Mouse (Mus musculus) E14TG2a.4 (cell line): ENCODE data around the gene C1qtnf12.
A peak's percentile ranks its signal among the peaks of the same experiment; 100 is the strongest.

Experiments used
- H3K27me3 ChIP-seq: 2 replicates; pipeline ENCODE4 v1.6.1; 2014; ENCODE audit warnings: low read length, control low read depth; ENCODE audit not compliant: insufficient read depth
- H3K36me3 ChIP-seq: 2 replicates; pipeline ENCODE4 v1.6.1; 2014; ENCODE audit warnings: low read length, control low read depth; ENCODE audit not compliant: insufficient read depth
- H3K4me1 ChIP-seq: replicated peaks from 2 replicates; pipeline ENCODE4 v1.6.1; 2014; ENCODE audit warnings: low read depth, low read length, control low read depth
- H3K4me3 ChIP-seq: replicated peaks from 2 replicates; pipeline ENCODE4 v1.5.1; 2014; ENCODE audit warnings: mild to moderate bottlenecking, low read length
- H3K9me3 ChIP-seq: 2 replicates; pipeline ENCODE4 v1.6.1; 2014; ENCODE audit warnings: low read length, control low read depth
- CTCF ChIP-seq: conservative IDR thresholded peaks from 2 replicates; pipeline ENCODE4 v1.5.1; 2014; ENCODE audit warnings: low read length
- NANOG ChIP-seq: IDR thresholded peaks from 2 replicates; pipeline ENCODE4 v1.6.1; 2014; ENCODE audit warnings: borderline replicate concordance, low read length, mixed read lengths
- POU5F1 ChIP-seq: IDR thresholded peaks from 2 replicates; pipeline ENCODE4 v1.6.1; 2014; ENCODE audit warnings: low read length, borderline replicate concordance

Gene C1qtnf12

DNA sequence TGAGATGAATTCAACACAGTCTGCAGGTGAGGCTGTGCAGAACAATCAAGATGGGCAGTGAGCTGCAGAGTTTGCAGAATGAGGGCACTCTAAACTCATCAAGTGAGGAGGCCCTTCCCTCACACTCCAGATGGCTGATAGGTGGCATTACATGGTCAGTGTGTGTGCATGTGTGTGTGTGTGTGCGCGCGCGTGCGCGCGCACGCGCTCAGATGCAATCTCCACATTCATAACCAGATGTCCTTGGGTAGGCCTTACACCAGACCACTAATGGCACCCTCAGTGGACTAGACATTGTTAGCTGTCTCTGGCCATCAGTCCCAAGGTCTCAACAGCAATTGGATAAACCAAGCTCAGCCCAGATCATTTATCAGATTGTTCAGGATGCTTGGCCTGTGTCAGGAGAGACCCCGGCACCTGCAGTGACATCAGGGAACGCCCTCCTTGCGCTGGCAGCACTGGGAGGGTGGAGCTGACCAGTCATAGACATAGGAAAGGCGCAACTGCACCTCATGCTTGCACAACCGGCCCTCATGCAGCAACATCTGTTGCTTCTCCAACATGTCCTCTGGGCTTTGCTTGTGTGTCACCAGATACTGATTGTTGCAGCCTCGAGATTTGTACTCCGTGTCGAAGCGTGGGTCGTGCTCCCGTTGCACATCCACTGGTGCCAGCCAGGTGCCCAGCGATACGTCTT, 29.2 kb downstream of the C1qtnf12 start:
- peaks cover 43% of the 10 kb centered on the region for H3K36me3 ChIP-seq
- H3K4me1 ChIP-seq = peaks cover 49% of the 10 kb centered on the region
- TF ChIP-seq CTCF = no peak
- peak overlapping the region; percentile 97 for H3K4me3 ChIP-seq
- no peaks in the 10 kb centered on the region for H3K27me3 ChIP-seq
- no peaks in the 10 kb centered on the region for H3K9me3 ChIP-seq

DNA sequence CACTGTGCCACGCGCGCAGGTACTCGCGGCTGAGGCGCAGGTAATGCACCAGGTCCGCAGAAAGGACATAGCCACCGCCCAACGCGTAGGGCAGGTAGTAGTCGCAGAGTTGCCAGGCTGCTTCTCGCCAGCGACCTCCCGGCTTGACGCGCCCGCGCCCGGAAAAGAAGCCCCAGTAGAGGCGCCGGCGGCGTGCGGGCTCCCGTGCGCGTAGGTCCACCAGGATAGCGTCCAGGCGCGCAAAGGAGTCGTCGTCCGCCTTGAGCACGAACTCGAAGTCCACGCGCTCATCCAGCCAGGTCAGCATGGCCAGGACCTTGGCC, 29.8 kb downstream of the C1qtnf12 start:
- Histone ChIP-seq H3K27me3 (no peaks in the 10 kb centered on the region), H3K9me3 (no peaks in the 10 kb centered on the region), H3K36me3 (peaks cover 48% of the 10 kb centered on the region), H3K4me3 (peak overlapping the region; percentile 97), H3K4me1 (peaks cover 54% of the 10 kb centered on the region)
- no peak for TF ChIP-seq POU5F1
- TF ChIP-seq NANOG = no peak
- TF ChIP-seq CTCF = no peak

- Histone ChIP-seq H3K9me3 (no peaks in the 10 kb centered on the region), H3K4me3 (peak within 1 kb of the TSS; percentile 97), H3K27me3 (no peaks in the 10 kb centered on the region), H3K36me3 (peaks cover 53% of the 10 kb centered on the region), H3K4me1 (peaks cover 57% of the 10 kb centered on the region)
- TF ChIP-seq CTCF = no peak
- no peak for TF ChIP-seq POU5F1
- no peak for TF ChIP-seq NANOG
Observed at GRCm38 (mm10) chr4:155992241-155992905, 30.3 kb downstream of the C1qtnf12 start, which contains the start of the genes B3galt6 and Sdf4. TSS of gene B3galt6 (minus strand) at chr4:155992649. TSS of gene Sdf4 (plus strand) at chr4:155992872.

DNA sequence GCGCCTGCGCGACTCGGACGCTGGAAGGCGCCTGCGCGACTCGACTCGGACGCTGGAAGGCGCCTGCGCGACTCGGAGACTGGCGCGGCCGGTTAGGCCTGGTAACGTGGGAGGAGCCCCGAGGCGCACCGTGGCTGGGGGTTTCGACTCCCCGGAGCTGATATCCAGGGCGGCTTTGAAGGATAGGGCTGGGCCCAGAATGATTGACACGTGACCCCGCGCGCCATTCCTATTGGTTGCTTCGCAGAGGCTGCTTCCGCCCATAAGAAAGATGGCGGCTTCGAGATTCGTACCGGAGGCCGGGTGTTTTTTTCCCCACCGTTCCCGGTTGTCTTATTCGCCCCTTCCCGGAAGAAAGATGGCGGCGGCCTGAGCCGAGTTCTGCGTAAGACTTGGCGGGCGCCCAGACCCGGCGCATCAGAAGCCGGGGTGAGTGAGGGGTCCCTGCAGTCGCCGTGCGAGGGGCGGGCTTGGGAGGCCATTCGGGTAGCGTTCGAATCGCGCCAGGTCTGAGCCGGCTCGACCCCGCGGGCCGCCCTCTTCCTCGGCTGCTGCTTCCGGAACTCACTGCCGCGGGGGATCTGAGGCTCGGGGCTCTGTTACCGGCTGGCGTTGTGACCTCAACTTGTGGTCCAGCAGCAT, 30.9 kb downstream of the C1qtnf12 start:
- no peak for TF ChIP-seq CTCF
- no peak for TF ChIP-seq POU5F1
- no peak for TF ChIP-seq NANOG

DNA sequence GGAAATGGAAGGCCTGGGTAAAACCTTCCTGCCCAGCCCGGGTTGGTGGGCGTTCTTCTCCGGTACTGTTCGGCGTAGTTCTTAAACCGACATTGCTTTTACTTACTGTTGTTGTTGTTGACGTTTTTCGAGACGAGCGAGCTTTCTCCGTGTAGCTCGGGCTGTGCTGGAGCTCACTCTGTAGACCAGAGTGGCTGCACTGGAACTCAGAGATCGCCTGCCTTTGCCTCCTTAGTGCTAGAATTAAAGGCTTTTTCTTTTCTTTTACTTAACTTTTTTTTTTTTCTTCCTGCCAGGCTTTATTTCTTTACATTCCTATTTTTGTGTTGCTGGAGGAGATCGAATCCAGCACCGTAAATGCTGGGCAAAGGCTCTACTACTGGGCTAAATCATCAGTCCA, 31.5 kb downstream of the C1qtnf12 start:
- Histone ChIP-seq H3K9me3 (no peaks in the 10 kb centered on the region), H3K36me3 (peaks cover 63% of the 10 kb centered on the region), H3K4me1 (peaks cover 59% of the 10 kb centered on the region), H3K27me3 (no peaks in the 10 kb centered on the region), H3K4me3 (peak overlapping the region; percentile 97)
- TF ChIP-seq POU5F1 (no peak), CTCF (no peak), NANOG (no peak)

More for the DNA sequence above, 30.9 kb downstream of the C1qtnf12 start:
- H3K4me1 ChIP-seq = peaks cover 62% of the 10 kb centered on the region
- no peaks in the 10 kb centered on the region for H3K9me3 ChIP-seq
- peak overlapping the region; percentile 97 for H3K4me3 ChIP-seq
- H3K36me3 ChIP-seq = peaks cover 60% of the 10 kb centered on the region
- H3K27me3 ChIP-seq = no peaks in the 10 kb centered on the region

DNA sequence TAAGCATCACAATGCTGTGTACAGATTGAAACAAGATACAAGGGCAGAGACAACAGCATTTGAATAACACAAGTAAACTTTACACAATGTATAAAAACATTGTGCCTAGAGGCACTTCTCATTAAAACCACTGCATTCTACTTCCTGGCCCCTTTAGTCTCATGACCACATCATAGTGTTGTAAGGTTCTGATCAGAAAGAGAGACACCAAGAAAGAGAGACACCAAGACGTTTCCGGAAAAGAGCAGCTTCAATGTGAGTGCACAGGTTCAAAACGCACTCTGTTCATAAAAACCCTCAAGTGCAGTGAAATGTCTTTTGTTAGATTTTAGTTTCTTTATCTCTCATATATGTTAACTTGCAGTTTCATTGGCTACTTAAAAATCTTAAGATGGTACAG, 42.0 kb downstream of the C1qtnf12 start:
- H3K4me1 ChIP-seq = 0 out of 2 replicates have a peak, but pooled peaks cover 4% of the 10 kb centered on the region
- no peak overlapping the region for H3K4me3 ChIP-seq
- TF ChIP-seq POU5F1 (no peak), CTCF (no peak), NANOG (no peak)
- H3K36me3 ChIP-seq = peaks cover 94% of the 10 kb centered on the region
- H3K9me3 ChIP-seq = no peaks in the 10 kb centered on the region
- no peaks in the 10 kb centered on the region for H3K27me3 ChIP-seq

DNA sequence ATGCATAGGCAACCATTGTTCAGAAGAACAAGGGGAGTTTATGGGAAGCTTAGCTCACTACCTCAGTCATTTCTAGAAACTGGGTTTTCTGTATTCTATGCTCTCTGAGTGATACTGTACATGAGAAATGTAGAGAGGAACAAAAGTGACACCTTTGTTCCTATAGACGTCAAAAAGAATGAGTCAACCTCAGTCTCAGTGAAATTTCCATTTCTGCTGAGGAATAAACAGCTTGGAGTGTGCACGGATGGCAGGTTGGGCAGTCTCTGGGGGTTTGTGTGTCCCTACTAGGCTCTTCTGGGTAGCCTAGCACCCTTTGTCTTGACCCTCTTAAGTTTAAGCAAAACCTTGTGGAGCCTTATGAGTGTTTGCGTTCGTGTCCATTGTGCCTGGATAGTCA, 46.3 kb downstream of the C1qtnf12 start:
- TF ChIP-seq NANOG (no peak), CTCF (no peak), POU5F1 (no peak)
- Histone ChIP-seq H3K36me3 (peaks cover 98% of the 10 kb centered on the region), H3K9me3 (no peaks in the 10 kb centered on the region), H3K4me3 (no peak overlapping the region), H3K4me1 (peaks cover 7% of the 10 kb centered on the region; the same call in 1 of the 2 replicates), H3K27me3 (no peaks in the 10 kb centered on the region)

DNA sequence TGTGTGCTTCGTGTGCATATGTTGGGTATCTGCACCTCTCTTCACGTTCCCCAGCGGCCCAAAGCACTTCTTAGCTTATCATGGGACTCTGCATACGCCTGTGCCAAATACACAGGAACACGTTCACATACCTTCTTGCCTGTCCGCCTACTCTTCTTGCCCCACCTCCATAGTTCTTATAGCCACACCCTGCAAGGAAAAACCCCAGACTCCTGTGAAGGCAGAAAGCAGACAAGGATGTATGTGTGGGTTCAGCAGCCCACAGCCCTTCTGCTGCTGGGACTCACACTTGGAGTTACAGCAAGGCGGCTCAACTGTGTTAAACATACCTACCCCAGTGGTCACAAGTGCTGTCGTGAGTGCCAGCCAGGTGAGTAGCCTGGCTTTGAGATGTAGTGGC, 51.5 kb downstream of the C1qtnf12 start, which contains the start of gene Tnfrsf4:
Gene Tnfrsf4, plus strand, starts transcription at position 207 of the 400 bp plus-strand sequence.
- TF ChIP-seq CTCF (no peak), POU5F1 (no peak), NANOG (no peak)
- H3K4me3 ChIP-seq = no peak within 1 kb of the TSS
- peaks cover 76% of the 10 kb centered on the region for H3K36me3 ChIP-seq
- peaks cover 9% of the 10 kb centered on the region for H3K4me1 ChIP-seq
- no peaks in the 10 kb centered on the region for H3K27me3 ChIP-seq
- H3K9me3 ChIP-seq = no peaks in the 10 kb centered on the region
